Mouse (Mus musculus): Measurements from ENCODE around the gene Cetn4.
A peak's percentile ranks its signal among the peaks of the same experiment; 100 is the strongest.

Cetn4 gene

GRCm38 (mm10) chr3:37312370-37312941, at the start of gene Cetn4, which contains the start of gene Bbs12:
Gene Cetn4, minus strand, starts transcription at chr3:37312708.
Gene Bbs12, plus strand, starts transcription at chr3:37312554.
- DNase-seq = peak; percentile 95

GRCm38 (mm10) chr3:37360729-37361128, 48.2 kb upstream of the Cetn4 start:
- no peak for DNase-seq

GRCm38 (mm10) chr3:37354737-37355136, 42.2 kb upstream of the Cetn4 start:
- DNase-seq = no peak

GRCm38 (mm10) chr3:37353951-37354481, 41.5 kb upstream of the Cetn4 start:
- no peak for DNase-seq

- no peak for DNase-seq
Measured at GRCm38 (mm10) chr3:37350386-37350785, 37.9 kb upstream of the Cetn4 start.

- no peak for DNase-seq
Measured at GRCm38 (mm10) chr3:37349166-37349548, 36.6 kb upstream of the Cetn4 start.

- DNase-seq = no peak
Measured at GRCm38 (mm10) chr3:37348221-37349165, 36.0 kb upstream of the Cetn4 start, which contains the start of gene Fgf2. Gene Fgf2, plus strand, starts transcription at chr3:37348346.

- no peak for DNase-seq
Measured at GRCm38 (mm10) chr3:37347671-37348070, 35.2 kb upstream of the Cetn4 start.

- DNase-seq = no peak
Measured at GRCm38 (mm10) chr3:37342811-37343210, 30.3 kb upstream of the Cetn4 start.

GRCm38 (mm10) chr3:37341110-37341509, 28.6 kb upstream of the Cetn4 start:
- DNase-seq = peak; percentile 52

- no peak for DNase-seq
Measured at GRCm38 (mm10) chr3:37334053-37334452, 21.5 kb upstream of the Cetn4 start.

- DNase-seq = peak; percentile 62
Measured at GRCm38 (mm10) chr3:37331999-37332449, 19.5 kb upstream of the Cetn4 start.

- no peak for DNase-seq
Measured at GRCm38 (mm10) chr3:37329963-37330362, 17.5 kb upstream of the Cetn4 start.

GRCm38 (mm10) chr3:37328489-37328888, 16.0 kb upstream of the Cetn4 start:
- no peak for DNase-seq

GRCm38 (mm10) chr3:37326627-37327026, 14.1 kb upstream of the Cetn4 start:
- DNase-seq = no peak

GRCm38 (mm10) chr3:37325317-37326112, 13.0 kb upstream of the Cetn4 start:
- DNase-seq = no peak

- no peak for DNase-seq
Measured at GRCm38 (mm10) chr3:37324310-37324709, 11.8 kb upstream of the Cetn4 start.

- DNase-seq = no peak
Measured at GRCm38 (mm10) chr3:37316233-37316632, 3.7 kb upstream of the Cetn4 start.

GRCm38 (mm10) chr3:37313371-37313770, 863 bp upstream of the Cetn4 start:
- DNase-seq = no peak

GRCm38 (mm10) chr3:37311897-37312369, 575 bp downstream of the Cetn4 start:
- no peak for DNase-seq

GRCm38 (mm10) chr3:37303392-37304139, 8.9 kb downstream of the Cetn4 start:
- peak; percentile 58 for DNase-seq

- peak; percentile 81 for DNase-seq
Measured at GRCm38 (mm10) chr3:37302685-37303084, 9.8 kb downstream of the Cetn4 start.

All from liver (tissue).